Mouse (Mus musculus): Measurements from ENCODE around the gene Fbxw11. TPM values are rescaled to one million over a fixed set of nuclear protein-coding genes. Genes with fewer than 3 reads are reported as not detected.

Fbxw11 gene
- polyA plus RNA-seq, 1 experiment, result 44.5 TPM

DNA sequence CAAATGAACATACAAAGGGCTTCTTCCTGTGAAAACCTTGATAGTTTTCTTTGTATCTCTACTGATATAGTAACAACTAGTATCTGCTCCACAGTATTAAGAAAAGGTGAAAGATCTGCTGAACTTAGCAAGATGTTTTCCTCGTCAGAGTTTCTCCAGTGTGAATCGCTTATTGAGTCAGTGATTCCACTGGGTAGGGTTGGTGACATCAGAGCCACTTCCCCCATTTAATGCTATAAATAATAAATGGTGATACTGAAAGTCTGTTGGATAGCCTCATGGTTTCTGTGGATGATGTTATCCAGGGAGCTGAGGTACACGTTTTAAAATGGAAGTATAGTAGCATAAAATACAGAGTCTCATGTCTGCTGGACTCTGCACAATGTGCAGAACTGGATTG lies 1.5 kb downstream of the Fbxw11 start:
- no peak for TF ChIP-seq SRF (IDR thresholded peaks at IDR 0.05; ENCODE audit: control insufficient read depth, insufficient read length, low read depth)
- H3K27me3 ChIP-seq (ENCODE audit: control insufficient read depth, insufficient read depth, insufficient read length), result no peaks in the 10 kb centered on the region
- no peak overlapping the region for H3ac ChIP-seq (ENCODE audit: control insufficient read depth, insufficient read length)
- H3K4me3 ChIP-seq, result peak overlapping the region; percentile 86
- H3K79me2 ChIP-seq (ENCODE audit: control insufficient read depth, insufficient read depth), result peaks cover 62% of the 10 kb centered on the region
- H3K4me2 ChIP-seq (ENCODE audit: low read depth), result peak overlapping the region; percentile 87
- H3K36me3 ChIP-seq (ENCODE audit: control insufficient read depth, insufficient read depth), result no peaks in the 10 kb centered on the region

DNA sequence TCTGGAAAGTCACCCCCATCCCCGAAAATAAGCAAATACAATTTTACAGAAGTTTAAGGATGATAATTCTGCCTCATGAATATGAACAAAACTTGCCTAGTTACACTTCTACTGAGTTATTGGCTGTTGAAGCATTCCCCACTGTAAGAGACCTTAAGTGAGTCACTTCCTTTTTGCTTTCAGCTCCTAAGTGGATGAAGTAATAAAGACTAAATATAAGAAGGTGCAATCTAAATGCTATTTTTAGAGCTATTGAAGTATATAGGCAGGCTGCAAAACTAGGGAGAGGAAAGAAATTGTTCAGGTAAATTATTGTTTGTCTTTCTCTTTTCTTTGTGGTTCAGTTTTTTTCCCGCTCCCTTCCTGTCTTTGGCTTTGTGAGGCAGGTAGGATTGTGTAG lies 4.7 kb downstream of the Fbxw11 start:
- H3K4me3 ChIP-seq, result no peak overlapping the region
- H3K79me2 ChIP-seq (ENCODE audit: control insufficient read depth, insufficient read depth), result peaks cover 94% of the 10 kb centered on the region
- no peak overlapping the region for H3ac ChIP-seq (ENCODE audit: control insufficient read depth, insufficient read length)
- H3K27me3 ChIP-seq (ENCODE audit: control insufficient read depth, insufficient read depth, insufficient read length), result no peaks in the 10 kb centered on the region
- H3K4me2 ChIP-seq (ENCODE audit: low read depth), result peak overlapping the region; percentile 59
- TF ChIP-seq MYOG (IDR thresholded peaks at IDR 0.05; ENCODE audit: control insufficient read depth in 1 of 3, insufficient read depth in 1 of 3, insufficient read length in 2 of 3, low read depth in 2 of 3), result no peak
- TF ChIP-seq POLR2A (IDR thresholded peaks at IDR 0.05; ENCODE audit: insufficient read length, low read depth), result no peak
- TF ChIP-seq E2F4 (IDR thresholded peaks at IDR 0.05; ENCODE audit: insufficient read depth), result no peak
- no peak for TF ChIP-seq POLR2AphosphoS2 (IDR thresholded peaks at IDR 0.05; ENCODE audit: insufficient read length, low read depth)
- no peak for TF ChIP-seq USF1 (IDR thresholded peaks at IDR 0.05; ENCODE audit: low read depth)
- no peak for TF ChIP-seq TCF3 (IDR thresholded peaks at IDR 0.05; ENCODE audit: insufficient read length, low read depth)
- no peak for TF ChIP-seq CEBPB (IDR thresholded peaks at IDR 0.05; ENCODE audit: insufficient read depth, poor library complexity, severe bottlenecking)
- no peak for TF ChIP-seq TCF12 (IDR thresholded peaks at IDR 0.05; ENCODE audit: insufficient read depth, poor library complexity, severe bottlenecking)
- no peak for TF ChIP-seq REST (IDR thresholded peaks at IDR 0.05; ENCODE audit: insufficient read depth, insufficient read length)
- no peak for TF ChIP-seq MYOD1 (IDR thresholded peaks at IDR 0.05; ENCODE audit: control insufficient read depth in 1 of 3, insufficient read length in 2 of 3, low read depth in 2 of 3)
- TF ChIP-seq SRF (IDR thresholded peaks at IDR 0.05; ENCODE audit: control insufficient read depth, insufficient read length, low read depth), result no peak
- TF ChIP-seq MAX (IDR thresholded peaks at IDR 0.05; ENCODE audit: low read depth), result no peak
- H3K36me3 ChIP-seq (ENCODE audit: control insufficient read depth, insufficient read depth), result no peaks in the 10 kb centered on the region

DNA sequence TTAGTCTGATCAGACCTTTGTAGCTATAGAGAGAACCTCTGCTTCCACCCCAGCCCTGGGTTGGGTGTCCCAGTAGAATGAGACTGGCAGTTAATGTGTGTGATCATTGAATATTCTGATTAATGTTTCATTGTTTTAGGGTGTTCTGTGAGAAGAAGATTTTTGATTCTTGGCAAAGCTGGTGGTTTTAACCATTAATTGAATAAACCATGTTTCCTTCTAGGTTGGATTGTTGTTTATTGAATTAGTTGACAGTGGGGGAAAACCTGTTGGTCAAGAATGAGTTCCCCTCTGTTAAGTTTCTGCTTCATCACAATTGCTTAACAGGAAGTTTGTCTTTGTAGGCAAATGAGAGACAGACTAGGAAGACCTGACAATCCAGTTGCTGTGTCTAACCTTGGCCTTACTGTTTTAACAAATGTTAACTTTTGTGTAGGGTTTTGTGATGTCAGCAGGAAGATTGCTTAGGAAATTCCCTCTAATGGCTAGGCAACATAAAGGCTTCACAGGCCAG lies 7.8 kb downstream of the Fbxw11 start:
- no peak overlapping the region for H3K4me3 ChIP-seq
- H3K79me2 ChIP-seq (ENCODE audit: control insufficient read depth, insufficient read depth), result peaks cover 100% of the 10 kb centered on the region
- no peak overlapping the region for H3K4me2 ChIP-seq (ENCODE audit: low read depth)
- H3K36me3 ChIP-seq (ENCODE audit: control insufficient read depth, insufficient read depth), result peaks cover 3% of the 10 kb centered on the region
- no peak overlapping the region for H3ac ChIP-seq (ENCODE audit: control insufficient read depth, insufficient read length)
- H3K27me3 ChIP-seq (ENCODE audit: control insufficient read depth, insufficient read depth, insufficient read length), result no peaks in the 10 kb centered on the region
- TF ChIP-seq E2F4 (IDR thresholded peaks at IDR 0.05; ENCODE audit: insufficient read depth), result no peak
- TF ChIP-seq CEBPB (IDR thresholded peaks at IDR 0.05; ENCODE audit: insufficient read depth, poor library complexity, severe bottlenecking), result no peak
- TF ChIP-seq MYOG (IDR thresholded peaks at IDR 0.05; ENCODE audit: control insufficient read depth in 1 of 3, insufficient read depth in 1 of 3, insufficient read length in 2 of 3, low read depth in 2 of 3), result no peak
- no peak for TF ChIP-seq POLR2A (IDR thresholded peaks at IDR 0.05; ENCODE audit: insufficient read length, low read depth)
- TF ChIP-seq USF1 (IDR thresholded peaks at IDR 0.05; ENCODE audit: low read depth), result no peak
- TF ChIP-seq TCF3 (IDR thresholded peaks at IDR 0.05; ENCODE audit: insufficient read length, low read depth), result no peak
- TF ChIP-seq REST (IDR thresholded peaks at IDR 0.05; ENCODE audit: insufficient read depth, insufficient read length), result no peak
- no peak for TF ChIP-seq TCF12 (IDR thresholded peaks at IDR 0.05; ENCODE audit: insufficient read depth, poor library complexity, severe bottlenecking)
- no peak for TF ChIP-seq SRF (IDR thresholded peaks at IDR 0.05; ENCODE audit: control insufficient read depth, insufficient read length, low read depth)
- TF ChIP-seq MYOD1 (IDR thresholded peaks at IDR 0.05; ENCODE audit: control insufficient read depth in 1 of 3, insufficient read length in 2 of 3, low read depth in 2 of 3), result no peak

DNA sequence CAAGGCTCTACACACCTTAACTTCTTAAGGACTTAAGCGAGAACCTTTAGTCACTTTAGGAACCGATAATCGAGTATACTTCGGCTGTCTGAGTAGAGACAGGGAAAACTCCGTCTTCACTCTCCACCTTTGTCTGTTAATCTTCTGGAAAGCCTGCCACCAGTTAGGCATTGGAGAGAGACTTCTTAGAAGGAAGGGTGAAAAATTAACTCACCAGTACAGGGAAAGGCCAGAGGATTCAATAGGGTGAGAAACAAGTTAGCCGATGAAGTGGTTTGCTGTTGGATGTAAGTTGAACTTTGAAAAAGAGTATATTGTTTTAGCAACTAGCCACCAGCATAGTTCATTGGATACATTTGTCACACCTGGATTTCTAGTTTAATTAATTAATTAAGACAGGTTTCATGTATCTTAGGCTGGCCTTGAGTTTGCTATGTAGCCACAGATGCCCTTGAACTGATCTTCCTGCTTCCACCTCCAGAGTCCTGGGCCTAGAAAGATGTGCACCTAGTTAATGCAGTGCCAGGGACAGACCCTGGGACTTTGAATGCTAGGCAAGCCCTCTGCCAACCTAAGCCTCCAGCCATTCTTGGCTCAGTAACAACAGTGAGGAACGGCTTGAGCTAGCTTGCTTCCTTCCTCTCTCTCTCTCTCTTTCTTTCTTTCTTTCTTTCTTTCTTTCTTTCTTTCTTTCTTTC lies 8.5 kb downstream of the Fbxw11 start:
- TF ChIP-seq CEBPB (IDR thresholded peaks at IDR 0.05; ENCODE audit: insufficient read depth, poor library complexity, severe bottlenecking) (no peak), E2F4 (IDR thresholded peaks at IDR 0.05; ENCODE audit: insufficient read depth) (no peak), TCF3 (IDR thresholded peaks at IDR 0.05; ENCODE audit: insufficient read length, low read depth) (no peak), POLR2A (IDR thresholded peaks at IDR 0.05; ENCODE audit: insufficient read length, low read depth) (no peak), POLR2AphosphoS2 (IDR thresholded peaks at IDR 0.05; ENCODE audit: insufficient read length, low read depth) (no peak), SRF (IDR thresholded peaks at IDR 0.05; ENCODE audit: control insufficient read depth, insufficient read length, low read depth) (no peak), REST (IDR thresholded peaks at IDR 0.05; ENCODE audit: insufficient read depth, insufficient read length) (no peak), USF1 (IDR thresholded peaks at IDR 0.05; ENCODE audit: low read depth) (no peak), MYOD1 (IDR thresholded peaks at IDR 0.05; ENCODE audit: control insufficient read depth in 1 of 3, insufficient read length in 2 of 3, low read depth in 2 of 3) (no peak), MAX (IDR thresholded peaks at IDR 0.05; ENCODE audit: low read depth) (no peak), TCF12 (IDR thresholded peaks at IDR 0.05; ENCODE audit: insufficient read depth, poor library complexity, severe bottlenecking) (no peak), MYOG (IDR thresholded peaks at IDR 0.05; ENCODE audit: control insufficient read depth in 1 of 3, insufficient read depth in 1 of 3, insufficient read length in 2 of 3, low read depth in 2 of 3) (no peak)
- peaks cover 100% of the 10 kb centered on the region for H3K79me2 ChIP-seq (ENCODE audit: control insufficient read depth, insufficient read depth)
- no peak overlapping the region for H3K4me3 ChIP-seq
- H3K27me3 ChIP-seq (ENCODE audit: control insufficient read depth, insufficient read depth, insufficient read length), result no peaks in the 10 kb centered on the region
- no peak overlapping the region for H3K4me2 ChIP-seq (ENCODE audit: low read depth)
- no peak overlapping the region for H3ac ChIP-seq (ENCODE audit: control insufficient read depth, insufficient read length)
- H3K36me3 ChIP-seq (ENCODE audit: control insufficient read depth, insufficient read depth), result peaks cover 3% of the 10 kb centered on the region

DNA sequence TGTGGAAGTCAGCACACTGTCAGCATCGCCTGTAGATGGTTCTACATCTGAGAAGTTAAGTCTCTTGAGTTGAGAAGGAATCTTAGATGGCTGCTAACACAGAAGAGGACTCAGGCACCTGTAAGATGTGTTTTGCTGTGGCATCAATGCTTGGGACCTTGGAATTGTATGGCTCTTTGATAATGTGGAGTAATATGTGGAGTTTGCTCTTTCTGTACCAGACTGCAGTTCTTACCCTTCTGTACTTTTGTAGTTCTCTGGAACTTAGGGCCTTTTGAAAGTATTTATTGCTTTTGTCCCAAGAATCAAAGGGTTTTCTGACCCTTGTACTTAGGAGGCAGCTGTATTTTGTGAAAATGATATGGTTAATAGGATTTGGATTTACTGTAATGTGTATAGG lies 9.2 kb downstream of the Fbxw11 start:
- H3K36me3 ChIP-seq (ENCODE audit: control insufficient read depth, insufficient read depth), result peaks cover 3% of the 10 kb centered on the region
- no peaks in the 10 kb centered on the region for H3K27me3 ChIP-seq (ENCODE audit: control insufficient read depth, insufficient read depth, insufficient read length)
- H3K79me2 ChIP-seq (ENCODE audit: control insufficient read depth, insufficient read depth), result peaks cover 100% of the 10 kb centered on the region
- no peak overlapping the region for H3ac ChIP-seq (ENCODE audit: control insufficient read depth, insufficient read length)
- no peak overlapping the region for H3K4me2 ChIP-seq (ENCODE audit: low read depth)
- no peak for TF ChIP-seq POLR2AphosphoS2 (IDR thresholded peaks at IDR 0.05; ENCODE audit: insufficient read length, low read depth)
- no peak for TF ChIP-seq TCF3 (IDR thresholded peaks at IDR 0.05; ENCODE audit: insufficient read length, low read depth)
- no peak for TF ChIP-seq USF1 (IDR thresholded peaks at IDR 0.05; ENCODE audit: low read depth)
- TF ChIP-seq E2F4 (IDR thresholded peaks at IDR 0.05; ENCODE audit: insufficient read depth), result no peak
- TF ChIP-seq SRF (IDR thresholded peaks at IDR 0.05; ENCODE audit: control insufficient read depth, insufficient read length, low read depth), result no peak
- TF ChIP-seq POLR2A (IDR thresholded peaks at IDR 0.05; ENCODE audit: insufficient read length, low read depth), result no peak
- no peak for TF ChIP-seq MYOD1 (IDR thresholded peaks at IDR 0.05; ENCODE audit: control insufficient read depth in 1 of 3, insufficient read length in 2 of 3, low read depth in 2 of 3)
- TF ChIP-seq MAX (IDR thresholded peaks at IDR 0.05; ENCODE audit: low read depth), result no peak
- no peak for TF ChIP-seq CEBPB (IDR thresholded peaks at IDR 0.05; ENCODE audit: insufficient read depth, poor library complexity, severe bottlenecking)
- TF ChIP-seq REST (IDR thresholded peaks at IDR 0.05; ENCODE audit: insufficient read depth, insufficient read length), result no peak
- no peak for TF ChIP-seq MYOG (IDR thresholded peaks at IDR 0.05; ENCODE audit: control insufficient read depth in 1 of 3, insufficient read depth in 1 of 3, insufficient read length in 2 of 3, low read depth in 2 of 3)
- no peak for TF ChIP-seq TCF12 (IDR thresholded peaks at IDR 0.05; ENCODE audit: insufficient read depth, poor library complexity, severe bottlenecking)
- H3K4me3 ChIP-seq, result no peak overlapping the region
